Mouse (Mus musculus) cerebellum, adult 18-20 months (tissue): ENCODE data around the gene Rpl23.
"Not testable (repeated sequence)": the region's sequence is repeated elsewhere in the genome, so short reads cannot be mapped to it uniquely, and the experiment has no call there.

ENCODE experiments used
- DNase-seq, 2 experiments: peaks; one replicate each; pipeline ENCODE4 v3.0.0; 2021

The Rpl23 gene

DNA sequence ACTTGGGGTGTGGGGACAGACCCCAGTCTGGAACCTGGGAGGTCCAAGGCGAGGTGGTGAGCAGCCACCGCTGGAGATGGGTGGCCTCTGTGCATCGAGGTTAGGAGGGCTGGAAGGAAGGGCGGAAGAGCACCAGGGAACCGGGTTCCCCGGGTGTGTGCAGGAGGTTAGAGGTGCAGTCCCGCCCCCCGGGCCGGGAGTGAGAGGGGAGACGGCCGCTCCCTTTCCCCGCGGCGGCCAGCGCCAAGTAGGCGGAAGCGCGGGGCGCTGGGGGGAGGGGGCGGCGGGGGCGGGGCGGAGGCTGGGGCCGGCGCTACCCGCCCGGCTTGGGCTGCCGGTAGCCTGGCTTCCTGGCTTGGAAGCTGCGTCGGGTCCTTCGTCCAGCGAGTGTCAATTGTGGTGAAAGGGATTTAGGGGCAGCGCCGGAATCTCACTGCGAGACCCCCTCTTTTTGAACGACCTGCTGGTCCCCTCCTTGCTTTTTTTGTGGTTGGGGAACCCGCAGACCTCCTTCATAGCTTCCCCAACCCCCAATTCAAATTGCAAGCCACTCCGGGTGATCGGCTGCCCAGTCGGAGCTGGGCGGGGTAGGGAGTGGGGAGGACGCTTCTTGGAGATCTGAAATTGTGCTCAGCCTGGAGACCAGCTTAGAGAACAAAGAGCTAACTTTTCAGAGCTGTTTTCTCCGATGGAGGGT, 17.9 kb upstream of the Rpl23 start:
- peak; percentile 65 to 75 for DNase-seq

DNA sequence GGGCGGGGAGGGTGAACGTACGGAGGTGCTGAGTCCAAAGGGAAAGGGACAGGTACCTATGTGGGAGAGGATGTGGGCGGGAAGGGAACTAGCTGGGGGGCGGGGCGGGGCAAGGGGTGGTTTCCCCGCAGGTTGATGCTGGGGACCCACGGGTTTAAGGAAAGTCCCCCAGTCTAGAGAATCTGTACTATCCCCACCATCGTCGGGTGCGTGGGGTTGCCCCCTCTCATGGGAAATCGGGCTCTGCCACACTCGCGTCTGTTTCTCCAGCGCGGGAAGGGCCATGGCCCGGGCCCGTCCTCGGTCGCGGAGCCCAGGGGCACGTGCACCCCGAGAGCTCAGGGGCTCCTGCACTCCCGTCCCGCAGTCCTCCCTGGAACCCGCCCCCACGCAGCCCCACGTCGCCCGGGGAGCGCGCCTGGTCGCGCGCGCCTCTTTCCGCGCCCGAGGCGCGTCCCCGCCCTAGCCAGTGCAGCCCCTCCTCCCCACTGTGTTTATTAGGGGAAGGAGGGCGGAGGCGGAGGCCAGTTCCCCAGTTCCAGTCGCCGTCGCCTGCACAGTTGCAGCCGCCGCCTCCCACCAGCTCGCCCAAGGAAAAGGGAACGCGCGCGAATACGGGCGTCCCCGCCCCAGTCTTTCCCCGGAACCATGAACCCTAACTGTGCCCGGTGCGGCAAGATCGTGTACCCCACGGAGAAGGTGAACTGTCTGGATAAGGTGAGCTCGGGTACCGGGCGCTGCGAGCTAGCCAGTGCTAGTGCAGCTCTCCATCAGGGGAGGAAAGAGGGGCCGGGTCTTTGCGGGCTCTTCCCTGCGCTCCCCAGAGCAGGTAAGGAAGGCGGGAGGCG, 17.1 kb upstream of the Rpl23 start:
- DNase-seq, result peak; percentile 89 to 93

DNA sequence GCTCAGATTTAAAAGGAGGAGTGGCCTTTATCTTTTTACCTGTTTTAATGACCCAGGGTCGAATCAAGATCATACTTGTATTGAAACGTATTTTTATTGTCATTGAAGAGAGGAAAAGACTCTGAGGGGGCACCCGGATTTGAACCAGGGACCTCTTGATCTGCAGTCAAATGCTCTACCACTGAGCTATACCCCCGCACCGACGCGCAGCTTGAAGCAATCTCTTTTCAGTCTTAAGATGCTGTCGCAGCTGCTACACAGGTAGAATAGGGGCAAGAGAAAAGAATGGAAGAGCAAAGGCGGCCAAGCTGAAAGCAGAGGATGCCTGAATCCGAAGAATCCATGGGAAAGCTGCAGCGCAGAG, 16.5 kb upstream of the Rpl23 start, which contains the start of gene Lasp1:
Gene Lasp1 (plus strand): TSS at position 219 of the 364 bp plus-strand sequence.
- peak; percentile 89 to 94 for DNase-seq

DNA sequence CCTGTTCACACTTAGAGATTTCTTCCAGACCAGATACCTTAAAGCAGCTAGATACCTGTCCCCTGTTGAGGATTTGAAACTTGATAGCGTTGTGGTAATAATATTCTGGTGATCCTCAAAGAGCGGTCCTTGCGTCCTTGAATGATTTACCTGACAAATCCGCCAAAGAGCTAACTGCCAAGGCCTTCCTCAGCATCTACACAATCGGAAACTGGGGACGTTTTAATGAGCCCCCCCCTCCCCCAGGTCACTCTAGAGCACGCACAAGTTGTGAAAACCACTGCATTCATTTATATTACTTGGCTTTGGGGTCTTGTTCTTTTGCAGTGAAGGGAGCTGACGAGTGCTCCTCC, 15.8 kb upstream of the Rpl23 start:
- no peak for DNase-seq

DNA sequence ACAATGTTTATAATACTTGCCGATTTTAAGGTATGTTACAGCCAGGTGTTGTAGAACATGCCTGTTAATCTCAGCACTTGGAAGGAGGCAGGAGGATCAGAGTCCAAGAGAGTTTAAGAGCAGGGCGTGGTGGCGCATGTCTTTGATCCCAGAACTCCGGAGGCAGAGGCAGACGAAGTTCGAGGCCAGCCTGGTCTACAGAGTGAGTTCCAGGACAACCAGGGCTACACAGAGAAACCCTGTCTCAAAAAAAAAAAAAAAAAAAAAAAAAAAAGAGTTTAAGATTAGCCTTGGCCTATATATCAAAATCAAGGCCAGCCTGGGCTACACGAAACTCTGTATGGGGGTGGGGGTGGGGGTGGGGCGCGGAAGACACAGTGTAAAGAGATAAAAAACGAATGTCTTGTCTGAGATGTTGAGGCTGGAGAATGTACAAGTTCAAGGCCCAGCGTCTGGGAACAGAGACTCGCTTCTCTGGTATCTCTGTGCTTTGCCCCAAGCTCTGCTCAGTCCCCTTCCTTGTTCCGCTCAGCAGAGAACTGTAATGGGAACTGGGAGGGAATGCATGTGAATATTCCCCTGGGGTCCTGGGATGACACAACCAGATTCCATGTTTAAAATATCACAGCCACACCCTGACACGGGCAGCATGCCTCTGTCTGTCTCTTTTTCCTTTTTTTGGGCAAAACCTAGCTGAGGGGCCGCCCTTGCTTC, 15.3 kb upstream of the Rpl23 start:
- DNase-seq, result no peak

DNA sequence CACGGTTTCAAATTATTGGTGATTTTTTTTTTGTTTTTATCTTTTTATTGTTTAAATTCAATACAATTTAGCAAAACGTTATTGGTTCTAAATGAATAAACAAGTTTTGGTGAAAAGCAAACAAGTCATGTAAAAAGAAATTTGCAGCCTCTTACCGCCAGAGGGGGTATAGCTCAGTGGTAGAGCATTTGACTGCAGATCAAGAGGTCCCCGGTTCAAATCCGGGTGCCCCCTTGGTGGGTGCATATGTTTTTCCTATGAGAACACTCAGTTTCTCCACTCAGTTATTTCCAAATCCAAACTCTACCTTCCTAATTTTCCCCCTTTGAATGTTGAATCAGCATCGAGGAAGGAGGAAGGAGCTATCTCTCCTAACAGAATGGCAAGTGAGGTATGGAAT, 14.7 kb upstream of the Rpl23 start:
- DNase-seq, result peak; percentile 74 to 87

DNA sequence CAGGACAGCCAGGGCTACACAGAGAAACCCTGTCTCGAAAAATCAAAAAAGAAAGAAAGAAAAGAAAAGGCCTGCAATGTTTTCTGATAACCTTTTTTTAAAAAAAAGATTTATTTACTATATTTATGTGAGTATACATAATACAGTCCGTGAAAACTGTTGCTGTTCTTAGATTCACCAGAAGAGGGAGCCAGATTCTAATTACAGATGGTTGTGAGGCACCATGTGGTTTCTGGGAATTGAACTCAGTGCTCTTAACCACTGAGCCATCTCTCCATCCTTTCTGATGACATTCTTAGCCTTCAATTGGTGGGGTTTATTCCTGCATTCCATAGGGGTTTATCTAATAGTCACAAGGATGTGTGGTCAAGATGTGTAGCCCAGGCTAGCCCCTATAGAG, 10.9 kb upstream of the Rpl23 start:
- DNase-seq, result peak; percentile 59 to 67

DNA sequence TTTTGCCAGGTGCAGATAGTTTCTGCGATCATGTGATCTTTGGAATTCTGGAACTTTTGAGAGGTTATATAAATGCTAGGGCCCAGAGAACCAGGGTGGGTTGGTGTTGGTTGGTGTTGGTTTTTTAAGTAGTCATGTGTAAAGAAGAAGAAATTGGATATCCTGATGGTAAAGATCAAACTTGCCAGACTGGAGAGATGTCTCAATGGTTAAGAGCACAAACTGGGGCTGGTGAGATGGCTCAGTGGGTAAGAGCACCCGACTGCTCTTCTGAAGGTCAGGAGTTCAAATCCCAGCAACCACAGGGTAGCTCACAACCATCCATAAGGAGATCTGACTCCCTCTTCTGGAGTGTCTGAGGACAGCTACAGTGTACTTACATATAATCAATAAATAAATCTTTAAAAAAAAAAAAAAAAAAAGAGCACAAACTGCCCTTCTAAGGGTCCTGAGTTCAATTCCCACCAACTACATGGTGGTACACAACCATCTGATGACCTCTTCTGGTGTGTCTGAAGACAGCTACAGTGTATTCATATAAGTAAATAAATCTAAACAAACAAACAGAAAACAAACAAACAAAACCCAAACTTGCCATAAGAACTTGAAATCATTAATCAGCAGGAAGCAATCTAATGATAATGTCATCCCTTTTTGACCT, 8.7 kb upstream of the Rpl23 start:
- not testable (repeated sequence) for DNase-seq

DNA sequence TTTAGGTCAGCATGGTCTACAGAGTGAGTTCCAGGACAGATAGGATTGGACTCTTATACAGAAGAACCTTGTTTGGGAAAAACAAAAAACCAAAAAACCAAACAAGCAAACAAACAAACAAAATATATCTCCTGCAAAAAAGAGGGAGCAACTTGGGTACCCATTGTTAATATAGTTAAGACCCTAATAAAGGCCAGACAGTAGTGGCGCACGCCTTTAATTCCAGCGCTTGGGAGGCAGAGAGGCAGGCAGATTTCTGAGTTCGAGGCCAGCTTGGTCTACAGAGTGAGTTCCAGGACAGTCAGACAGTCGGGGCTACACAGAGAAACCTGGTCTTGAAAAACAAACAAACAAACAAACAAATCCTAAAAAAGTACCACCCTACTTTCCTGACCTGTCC, 7.5 kb upstream of the Rpl23 start:
- no peak for DNase-seq

DNA sequence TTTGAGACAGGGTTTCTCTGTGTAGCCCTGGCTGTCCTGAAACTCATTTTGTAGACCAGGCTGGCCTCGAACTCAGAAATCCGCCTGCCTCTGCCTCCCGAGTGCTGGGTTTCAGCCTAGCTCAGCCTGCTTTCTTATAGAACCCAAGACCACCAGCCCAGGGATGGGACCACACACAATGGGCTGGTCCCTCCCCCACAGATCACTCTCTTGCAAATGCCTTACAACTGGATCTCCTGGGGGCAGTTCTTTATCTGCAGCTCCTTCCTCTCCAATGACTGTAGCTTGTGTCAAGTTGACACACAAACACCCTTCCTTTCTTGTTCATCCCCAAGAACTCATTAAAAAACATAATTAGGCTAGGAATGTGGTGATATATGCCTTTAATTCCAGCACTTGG, 5.7 kb upstream of the Rpl23 start:
- DNase-seq, result no peak

DNA sequence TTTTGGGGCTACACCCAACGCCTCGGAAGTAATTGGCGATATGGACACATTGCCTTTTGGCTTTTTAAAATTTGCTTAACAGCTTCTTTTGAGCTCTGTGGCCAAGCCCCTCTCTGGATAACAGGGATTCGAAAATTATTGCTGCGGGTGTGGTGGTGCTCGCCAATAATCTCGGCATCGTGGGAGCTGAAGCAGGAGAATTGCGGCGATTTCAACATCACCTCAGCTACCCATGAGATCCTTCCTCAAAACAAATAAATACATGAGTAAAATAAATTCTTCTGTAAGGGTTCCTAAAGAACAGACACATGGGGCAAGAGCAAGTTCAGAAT, 293 bp upstream of the Rpl23 start:
- no peak for DNase-seq

DNA sequence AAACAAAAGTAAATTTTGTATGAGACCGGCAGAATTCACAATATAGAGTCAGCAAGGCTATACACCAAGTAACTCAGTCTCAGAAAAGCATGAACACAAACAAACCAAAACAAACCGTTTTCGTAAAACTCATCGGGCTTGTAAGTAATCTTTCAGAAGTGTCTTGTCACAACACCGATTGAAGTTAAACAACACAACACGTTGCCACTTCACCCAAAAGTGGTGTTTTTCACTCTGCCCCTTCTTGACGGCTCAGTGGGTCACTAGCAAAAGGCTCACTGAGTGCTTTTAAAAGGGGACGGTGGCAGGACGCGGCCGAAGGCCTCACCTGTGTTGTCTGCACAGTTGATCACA, 782 bp downstream of the Rpl23 start:
- DNase-seq, result no peak

DNA sequence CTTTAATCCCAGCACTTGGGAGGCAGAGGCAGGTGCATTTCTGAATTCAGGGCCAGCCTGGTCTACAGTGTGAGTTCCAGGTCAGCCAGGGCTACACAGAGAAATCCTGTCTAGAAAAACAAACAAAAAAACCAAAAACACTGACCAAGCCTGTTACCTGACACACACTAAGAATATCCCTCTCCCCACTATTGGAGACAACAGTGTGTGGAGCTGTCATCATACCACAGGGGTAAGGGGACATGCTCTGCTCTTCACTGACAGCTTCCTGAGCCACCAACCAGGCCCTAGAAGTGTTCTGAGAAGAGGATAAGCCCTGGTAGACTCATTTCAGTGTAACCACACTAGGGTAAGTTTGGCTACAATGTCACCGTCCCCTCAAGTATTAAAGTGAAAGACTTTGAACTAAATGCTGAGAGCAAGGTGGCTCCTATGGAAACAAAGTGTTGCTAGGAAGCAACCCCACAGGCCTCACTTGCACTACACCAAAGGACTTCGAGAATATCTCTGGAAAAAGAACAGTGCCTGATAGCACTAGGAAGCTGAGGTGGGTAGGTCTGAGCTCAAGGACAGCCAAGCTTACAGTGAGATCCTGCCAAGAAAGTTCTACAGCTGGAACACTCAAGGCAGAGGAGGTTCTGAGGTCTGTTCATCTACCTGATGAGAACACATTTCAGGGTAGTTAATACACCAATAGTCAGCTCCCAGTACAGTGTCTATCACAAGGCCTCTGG, 2.1 kb downstream of the Rpl23 start:
- no peak for DNase-seq

DNA sequence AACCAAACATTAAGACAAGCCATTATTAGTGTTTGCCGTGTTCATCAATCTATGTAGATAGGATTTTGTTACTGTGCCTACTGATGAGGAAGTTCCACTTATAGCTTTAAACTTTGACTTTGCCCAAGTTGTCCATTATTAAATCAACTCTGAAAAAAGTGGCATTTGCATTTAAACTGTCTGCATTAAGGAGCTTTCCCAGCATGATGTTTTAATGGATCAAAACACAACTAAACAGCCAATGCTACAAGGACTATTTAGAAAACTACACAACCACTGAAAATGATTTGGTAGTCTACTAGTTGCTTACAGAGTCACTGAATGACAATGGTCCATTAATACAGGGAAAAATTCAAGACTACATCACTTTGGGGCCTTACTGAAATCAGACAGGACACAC, 3.3 kb downstream of the Rpl23 start:
- DNase-seq, result no peak

DNA sequence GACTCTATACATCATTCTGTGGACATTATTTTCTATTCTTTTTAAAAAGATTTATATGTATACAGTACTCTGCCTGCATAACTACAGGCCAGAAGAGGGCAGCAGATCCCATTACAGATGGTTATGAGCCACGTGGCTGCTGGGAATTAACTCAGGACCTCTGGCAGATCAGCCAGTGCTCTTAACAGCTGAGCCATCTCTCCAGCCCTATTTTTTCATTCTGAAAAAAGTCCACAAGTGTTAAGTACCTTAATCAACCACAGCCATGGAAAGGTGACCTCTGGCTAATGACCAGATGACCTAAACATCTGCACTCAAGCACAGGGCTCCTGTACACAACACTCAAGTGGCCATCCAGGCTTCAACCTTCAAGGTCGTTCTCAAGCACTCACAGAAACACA, 5.1 kb downstream of the Rpl23 start:
- DNase-seq, result no peak

DNA sequence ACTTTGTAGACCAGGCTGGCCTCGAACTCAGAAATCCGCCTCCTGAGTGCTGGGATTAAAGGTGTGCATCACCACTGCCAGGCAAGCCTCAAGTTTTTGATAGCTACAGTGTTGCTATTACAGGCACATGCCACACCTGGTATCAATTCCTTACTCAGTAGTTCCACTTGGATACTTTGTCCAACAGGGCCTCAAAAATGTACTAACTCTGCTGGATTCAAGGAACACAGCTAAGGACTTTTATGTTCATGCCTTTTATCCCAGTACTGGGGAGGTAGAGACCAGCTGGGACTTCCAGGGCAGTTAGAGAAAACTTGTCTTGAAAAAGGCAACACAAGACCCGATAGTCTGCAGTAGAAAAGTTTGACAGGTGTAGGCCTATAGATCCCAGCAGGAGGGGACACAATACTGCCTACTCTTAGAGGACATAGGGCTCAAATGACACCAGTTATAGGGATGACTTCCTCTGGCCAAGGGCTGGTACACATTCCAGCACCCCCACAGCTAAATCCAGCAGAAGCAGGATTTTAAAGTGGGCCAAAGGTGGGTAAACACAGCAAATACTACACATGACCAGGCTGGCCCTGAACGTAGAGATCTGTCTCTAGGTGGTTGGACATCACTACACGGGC, 5.6 kb downstream of the Rpl23 start:
- no peak for DNase-seq

DNA sequence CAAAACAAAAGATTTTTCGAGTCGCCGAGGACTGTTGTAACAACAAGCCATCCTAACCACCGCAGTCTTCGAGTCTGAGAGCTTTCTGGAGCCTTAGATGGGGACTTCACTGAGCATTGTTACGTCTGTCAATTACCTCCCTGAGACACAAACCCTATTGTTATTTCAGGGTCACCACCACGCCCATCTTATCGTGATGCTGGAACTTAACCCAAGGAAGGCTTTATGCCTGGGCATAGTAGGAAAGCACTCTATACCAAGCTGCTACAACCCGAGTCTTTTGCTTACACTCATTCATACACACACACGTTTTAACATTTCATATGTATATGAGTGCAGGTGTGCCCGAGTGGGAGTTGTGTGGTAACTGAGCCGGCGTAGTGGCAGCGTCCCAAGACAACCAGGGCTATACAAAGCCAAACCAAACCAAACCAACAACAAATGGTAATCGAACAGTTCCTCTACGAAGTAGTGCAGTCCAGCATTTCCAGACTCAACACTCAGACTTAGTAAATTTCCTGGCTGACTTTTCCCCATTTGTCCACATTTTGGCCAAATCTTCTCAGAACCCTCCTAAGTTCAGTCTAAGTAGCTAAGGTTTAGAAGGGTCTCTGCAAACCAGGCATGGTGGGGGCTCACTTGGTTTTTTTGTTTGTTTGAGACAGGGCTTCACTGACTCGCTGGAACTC, 6.3 kb downstream of the Rpl23 start, which contains the start of gene 1700001P01Rik:
Gene 1700001P01Rik (minus strand): TSS at position 111 of the 689 bp plus-strand sequence.
- DNase-seq, result no peak

DNA sequence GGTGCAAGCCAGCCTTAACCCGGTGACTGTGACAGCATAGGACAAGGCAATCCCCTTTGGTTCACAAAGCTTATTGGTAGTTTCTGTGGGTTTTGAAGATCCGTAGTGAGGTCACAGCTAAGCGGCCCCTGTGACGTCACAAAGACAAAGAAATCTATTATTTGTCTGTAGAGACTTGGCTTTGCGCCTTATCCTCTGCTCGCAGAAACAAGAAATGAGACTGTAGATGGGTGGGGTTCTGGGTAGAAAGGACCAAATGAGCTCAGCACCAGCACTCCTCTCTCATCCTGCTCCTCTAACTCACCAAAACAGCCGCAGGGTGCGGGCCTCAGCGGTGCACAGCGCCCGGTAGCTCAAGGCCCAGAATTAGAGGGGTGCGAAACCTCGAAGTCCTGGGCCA, 7.1 kb downstream of the Rpl23 start:
- DNase-seq, result no peak

DNA sequence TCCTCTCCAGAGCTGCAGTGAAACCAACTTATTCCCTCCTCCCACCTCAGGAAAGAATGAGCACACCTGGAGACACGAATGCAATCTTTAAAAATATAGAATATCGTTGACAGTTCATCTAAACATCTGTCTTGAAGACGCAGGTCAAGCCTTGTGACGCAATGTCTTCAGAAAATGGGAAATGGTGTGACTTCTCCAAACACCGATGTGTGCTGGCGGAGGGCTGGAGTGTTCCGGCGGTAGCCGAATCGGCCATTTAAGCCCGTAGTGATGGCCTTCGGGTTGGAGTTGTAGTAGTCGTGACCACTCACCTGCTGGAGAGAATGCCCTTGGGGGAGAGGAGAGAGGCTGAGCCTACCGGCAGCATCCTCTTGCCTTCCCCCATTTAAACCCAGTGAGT, 10.8 kb downstream of the Rpl23 start:
- DNase-seq, result no peak

DNA sequence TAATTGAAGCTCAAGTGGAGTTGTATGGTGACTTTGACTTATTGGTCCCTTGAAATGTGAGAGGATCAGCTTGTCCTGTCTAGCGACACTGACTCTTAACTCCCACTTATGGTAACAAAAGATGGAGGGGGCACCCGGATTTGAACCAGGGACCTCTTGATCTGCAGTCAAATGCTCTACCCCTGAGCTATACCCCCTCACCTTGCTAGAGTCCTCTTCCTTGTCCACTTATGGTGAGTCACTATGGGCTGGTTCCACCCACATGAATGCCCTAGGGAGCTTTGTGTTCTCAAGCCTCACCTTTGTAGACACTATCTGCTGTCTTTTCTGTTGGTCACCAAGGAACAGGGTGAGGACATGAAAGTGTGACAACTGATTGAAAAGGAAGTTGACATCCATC, 12.5 kb downstream of the Rpl23 start:
- DNase-seq, result no peak

DNA sequence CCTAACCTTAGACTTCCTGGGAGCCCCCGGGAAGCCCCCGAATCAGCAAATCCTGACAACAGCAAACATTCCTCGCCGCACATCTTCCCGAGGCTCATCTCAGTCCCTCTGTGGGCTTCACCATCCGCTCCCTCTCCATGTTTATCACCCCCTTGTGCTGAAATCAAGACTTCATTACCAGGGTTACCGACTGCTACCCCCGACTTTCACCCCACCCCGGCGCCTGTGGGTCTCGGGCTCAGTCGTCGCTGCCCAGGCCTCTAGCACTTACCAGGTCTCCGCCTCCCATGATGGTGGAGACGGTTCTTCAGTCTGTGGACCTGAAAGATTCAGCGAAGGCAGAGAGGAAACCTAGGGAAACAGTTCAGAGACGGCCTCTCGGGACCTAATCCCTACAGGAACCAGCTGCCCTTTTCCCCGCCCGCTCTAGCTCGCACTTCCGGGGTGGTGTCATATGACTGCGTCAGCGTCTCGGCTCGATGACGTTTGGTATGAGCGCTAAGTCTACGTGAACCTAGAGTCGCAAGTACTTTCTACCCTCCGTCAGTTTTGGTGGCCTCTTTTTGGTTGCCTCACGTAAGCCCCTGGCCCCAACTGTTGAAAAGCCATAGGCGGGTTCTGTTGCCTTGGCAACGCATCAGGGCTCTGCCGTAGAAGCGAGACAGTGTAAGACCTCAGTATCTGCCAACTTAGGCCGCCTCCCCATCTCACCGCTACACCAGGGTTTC, 15.9 kb downstream of the Rpl23 start, which contains the start of gene Cwc25:
Gene Cwc25 (minus strand): TSS at position 403 of the 728 bp plus-strand sequence.
- DNase-seq, result peak; percentile 95
